Mouse (Mus musculus) heart, embryonic 13.5 days (tissue): ENCODE data around the gene Defb6. TPM values are rescaled to one million over a fixed set of nuclear protein-coding genes. Genes with fewer than 3 reads are reported as not detected.

Source experiments
- ATAC-seq: fragments of 200-750 bp; cut with Nextera tagmentation; 2 replicates; pipeline ENCODE4 v1.8.0; 2017; ENCODE audit warnings: moderate TSS enrichment; ENCODE audit not compliant: insufficient number of reproducible peaks, low FRiP score, low TSS enrichment; ENCODE audit errors: extremely low read depth
- H3K27ac ChIP-seq: fragments of 300-500 bp; sonication (generic); replicated peaks from 2 replicates; pipeline ENCODE4 v1.5.1; 2015; ENCODE audit warnings: moderate library complexity, mild to moderate bottlenecking, inconsistent platforms
- H3K27me3 ChIP-seq: fragments of 300-500 bp; sonication (generic); replicated peaks from 2 replicates; pipeline ENCODE4 v1.6.1; 2015; ENCODE audit warnings: mild to moderate bottlenecking, inconsistent platforms
- H3K36me3 ChIP-seq: fragments of 300-500 bp; sonication (generic); 2 replicates; pipeline ENCODE4 v1.6.1; 2015; ENCODE audit warnings: mild to moderate bottlenecking, inconsistent platforms
- H3K4me1 ChIP-seq: fragments of 300-500 bp; sonication (generic); 2 replicates; pipeline ENCODE4 v1.6.1; 2015; ENCODE audit warnings: inconsistent platforms
- H3K4me2 ChIP-seq: fragments of 300-500 bp; sonication (generic); 2 replicates; pipeline ENCODE4 v1.6.1; 2015; ENCODE audit warnings: inconsistent platforms, mild to moderate bottlenecking, moderate library complexity
- H3K4me3 ChIP-seq: fragments of 300-500 bp; sonication (generic); 2 replicates; pipeline ENCODE4 v1.5.1; 2015; ENCODE audit warnings: moderate library complexity, mild to moderate bottlenecking, inconsistent platforms
- H3K9ac ChIP-seq: fragments of 300-500 bp; sonication (generic); 2 replicates; pipeline ENCODE4 v1.6.1; 2015; ENCODE audit warnings: inconsistent platforms, mild to moderate bottlenecking, moderate library complexity
- H3K9me3 ChIP-seq: fragments of 300-500 bp; sonication (generic); 2 replicates; pipeline ENCODE4 v1.6.1; 2016; ENCODE audit warnings: inconsistent platforms
- WGBS: fragments of 180-500 bp; shearing (Covaris S2); methylation state at CpG from one replicate; pipeline ENCODE4 v1.1.7; 2015; ENCODE audit warnings: mixed read lengths; 5-methylcytosine and 5-hydroxymethylcytosine counted together
- polyA plus RNA-seq: library from polyadenylated mRNA; unstranded; fragments of >200 nt; fragmentation: Nextera tagmentation; extraction: Ambion mirVana; gene quantifications from 2 replicates; pipeline ENCODE4 v1.2.1, GENCODE M21; 2015

Gene Defb6
- polyA plus RNA-seq: not detected in 2 replicates

DNA sequence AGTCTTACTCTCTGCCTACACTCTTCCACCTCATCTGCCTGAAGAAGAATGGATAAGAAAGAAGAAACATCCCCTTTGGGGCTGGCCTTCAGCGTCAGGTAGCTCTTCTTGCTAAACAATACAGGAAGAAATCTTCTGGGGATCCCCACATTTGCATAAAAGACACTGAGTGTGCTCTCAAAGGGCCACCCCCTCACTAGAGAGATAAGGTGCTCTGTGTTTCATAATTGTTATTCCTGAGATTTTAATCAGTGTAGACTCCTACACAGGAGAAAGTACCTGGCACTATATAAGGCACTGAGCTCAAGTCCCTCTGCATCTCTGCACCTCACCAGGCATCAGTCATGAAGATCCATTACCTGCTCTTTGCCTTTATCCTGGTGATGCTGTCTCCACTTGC lies at the start of gene Defb6:
Gene Defb6 (plus strand): TSS at position 318 of the 400 bp plus-strand sequence.
- WGBS: 68% methylated on average over 1 of the region's 1 CpGs
- H3K4me1 ChIP-seq: no peaks in the 10 kb centered on the region
- no peak within 1 kb of the TSS for H3K27ac ChIP-seq
- no peaks in the 10 kb centered on the region for H3K36me3 ChIP-seq
- ATAC-seq: no peak
- no peak within 1 kb of the TSS for H3K4me3 ChIP-seq
- no peaks in the 10 kb centered on the region for H3K27me3 ChIP-seq
- no peak within 1 kb of the TSS for H3K9ac ChIP-seq
- no peak within 1 kb of the TSS for H3K4me2 ChIP-seq
- peaks cover 4% of the 10 kb centered on the region; the same call in 1 of the 2 replicates for H3K9me3 ChIP-seq

DNA sequence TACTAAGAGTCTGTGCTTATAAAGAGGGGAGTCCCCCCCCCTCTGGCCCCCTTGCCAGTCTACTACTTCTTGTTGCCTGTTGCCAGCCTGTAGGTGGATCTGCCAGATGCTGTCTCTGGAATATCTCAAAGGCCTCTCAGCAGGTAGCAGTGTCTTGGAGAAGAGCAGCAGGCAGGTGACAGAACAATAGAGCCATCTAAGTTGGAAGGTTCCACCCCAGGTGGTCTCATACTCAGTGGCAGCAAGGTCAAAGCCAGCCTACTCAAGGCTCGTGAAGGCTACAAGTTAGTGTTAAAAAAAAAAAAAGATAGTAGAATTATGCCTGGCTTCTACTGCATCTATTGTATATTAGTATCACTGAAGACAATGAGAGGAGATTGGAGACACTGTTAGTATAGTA lies 12.8 kb downstream of the Defb6 start:
- H3K4me1 ChIP-seq: no peaks in the 10 kb centered on the region
- H3K4me2 ChIP-seq: no peak overlapping the region
- ATAC-seq: no peak
- H3K27me3 ChIP-seq: no peaks in the 10 kb centered on the region
- H3K27ac ChIP-seq: no peak overlapping the region
- 0 out of 2 replicates have a peak, but pooled peaks cover 6% of the 10 kb centered on the region for H3K9me3 ChIP-seq
- H3K9ac ChIP-seq: no peak overlapping the region
- no peak overlapping the region for H3K4me3 ChIP-seq
- H3K36me3 ChIP-seq: no peaks in the 10 kb centered on the region
- 59% methylated on average over 1 of the region's 1 CpGs for WGBS

DNA sequence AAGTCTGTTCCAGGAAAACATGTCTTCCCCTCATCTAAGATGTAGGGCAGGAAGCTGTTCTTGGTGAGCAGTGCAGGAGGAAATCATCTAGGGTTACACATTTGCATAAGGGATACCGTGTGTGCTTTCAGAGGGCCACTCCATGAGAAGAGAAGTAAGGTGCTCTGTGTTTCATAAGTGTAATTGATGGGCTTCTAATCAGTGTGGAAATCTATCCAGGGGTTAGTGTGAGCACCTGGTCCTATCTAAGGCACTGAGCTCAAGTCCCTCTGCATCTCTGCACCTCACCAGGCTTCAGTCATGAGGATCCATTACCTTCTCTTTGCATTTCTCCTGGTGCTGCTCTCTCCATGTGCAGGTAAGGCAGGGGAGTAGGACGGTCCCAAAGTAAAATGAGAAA lies 14.3 kb downstream of the Defb6 start, which contains the start of gene Defb46:
Gene Defb46 (plus strand): TSS at position 301 of the 400 bp plus-strand sequence.
- H3K9ac ChIP-seq: no peak within 1 kb of the TSS
- no peaks in the 10 kb centered on the region for H3K27me3 ChIP-seq
- no peaks in the 10 kb centered on the region for H3K4me1 ChIP-seq
- H3K4me3 ChIP-seq: no peak within 1 kb of the TSS
- WGBS: 67% methylated on average over 2 of the region's 2 CpGs
- no peak within 1 kb of the TSS for H3K27ac ChIP-seq
- H3K36me3 ChIP-seq: no peaks in the 10 kb centered on the region
- H3K4me2 ChIP-seq: no peak within 1 kb of the TSS
- H3K9me3 ChIP-seq: peaks cover 4% of the 10 kb centered on the region; the same call in 1 of the 2 replicates
- ATAC-seq: no peak

- 85% methylated on average over 5 of the region's 5 CpGs for WGBS
- Histone ChIP-seq H3K9me3 (peaks cover 5% of the 10 kb centered on the region; the same call in 1 of the 2 replicates), H3K36me3 (no peaks in the 10 kb centered on the region), H3K27ac (no peak within 1 kb of the TSS), H3K4me2 (no peak within 1 kb of the TSS), H3K27me3 (no peaks in the 10 kb centered on the region), H3K9ac (no peak within 1 kb of the TSS), H3K4me1 (no peaks in the 10 kb centered on the region), H3K4me3 (no peak within 1 kb of the TSS)
- ATAC-seq: no peak
Measured at GRCm38 (mm10) chr8:19247280-19247679, 22.0 kb downstream of the Defb6 start, which contains the start of gene Defb5. Gene Defb5, plus strand, starts transcription at chr8:19247580.

GRCm38 (mm10) chr8:19258136-19258535 lies 32.9 kb downstream of the Defb6 start:
- Histone ChIP-seq H3K9ac (no peak overlapping the region), H3K4me1 (no peaks in the 10 kb centered on the region)

GRCm38 (mm10) chr8:19259667-19260066 lies 34.4 kb downstream of the Defb6 start:
- H3K4me3 ChIP-seq: no peak overlapping the region
- no peak overlapping the region for H3K27ac ChIP-seq
- H3K9me3 ChIP-seq: no peaks in the 10 kb centered on the region
- H3K36me3 ChIP-seq: no peaks in the 10 kb centered on the region
- ATAC-seq: no peak
- 51% methylated on average over 3 of the region's 3 CpGs for WGBS
- H3K27me3 ChIP-seq: no peaks in the 10 kb centered on the region
- no peaks in the 10 kb centered on the region for H3K4me1 ChIP-seq
- H3K4me2 ChIP-seq: no peak overlapping the region
- no peak overlapping the region for H3K9ac ChIP-seq

More at GRCm38 (mm10) chr8:19258136-19258535, 32.9 kb downstream of the Defb6 start:
- Histone ChIP-seq H3K27ac (no peak overlapping the region), H3K4me2 (no peak overlapping the region), H3K4me3 (no peak overlapping the region), H3K36me3 (no peaks in the 10 kb centered on the region), H3K27me3 (no peaks in the 10 kb centered on the region), H3K9me3 (peaks cover 4% of the 10 kb centered on the region; the same call in 1 of the 2 replicates)
- ATAC-seq: no peak

Other genes with a start within 250 kb of the Defb6 start
- gene Defb40, start 247.2 kb upstream of the Defb6 start, polyA plus RNA-seq: not detected in 2 replicates
- not detected in 2 replicates for gene Defb37, start 234.4 kb upstream of the Defb6 start, polyA plus RNA-seq
- gene Defb38, start 198.9 kb upstream of the Defb6 start, polyA plus RNA-seq: not detected in 2 replicates
- not detected in 2 replicates for gene Defb39, start 160.7 kb upstream of the Defb6 start, polyA plus RNA-seq
- gene Defb12, start 110.6 kb upstream of the Defb6 start, polyA plus RNA-seq: not detected in 2 replicates
- gene Defb34, start 101.7 kb upstream of the Defb6 start, polyA plus RNA-seq: not detected in 2 replicates
- gene Gm45826, start 84.7 kb upstream of the Defb6 start, polyA plus RNA-seq: not detected in 2 replicates
- gene Defb14, start 31.1 kb upstream of the Defb6 start, polyA plus RNA-seq: not detected in 2 replicates
- gene Defb4, start 26.8 kb upstream of the Defb6 start, polyA plus RNA-seq: not detected in 2 replicates
- gene Defb46, start 14.4 kb downstream of the Defb6 start, polyA plus RNA-seq: not detected in 2 replicates
- gene Defb5, start 22.1 kb downstream of the Defb6 start, polyA plus RNA-seq: not detected in 2 replicates
- gene Defb3, start 67.9 kb downstream of the Defb6 start, polyA plus RNA-seq: not detected in 2 replicates
- not detected in 2 replicates for gene Defb8, start 222.1 kb downstream of the Defb6 start, polyA plus RNA-seq